Mouse (Mus musculus) B cell, adult 2 months (primary cell): ENCODE data around the gene Pla2g3.

Experiments used
- DNase-seq, 2 experiments: peaks; one replicate each; pipeline ENCODE4 v3.0.0; 2022

Gene Pla2g3

DNA sequence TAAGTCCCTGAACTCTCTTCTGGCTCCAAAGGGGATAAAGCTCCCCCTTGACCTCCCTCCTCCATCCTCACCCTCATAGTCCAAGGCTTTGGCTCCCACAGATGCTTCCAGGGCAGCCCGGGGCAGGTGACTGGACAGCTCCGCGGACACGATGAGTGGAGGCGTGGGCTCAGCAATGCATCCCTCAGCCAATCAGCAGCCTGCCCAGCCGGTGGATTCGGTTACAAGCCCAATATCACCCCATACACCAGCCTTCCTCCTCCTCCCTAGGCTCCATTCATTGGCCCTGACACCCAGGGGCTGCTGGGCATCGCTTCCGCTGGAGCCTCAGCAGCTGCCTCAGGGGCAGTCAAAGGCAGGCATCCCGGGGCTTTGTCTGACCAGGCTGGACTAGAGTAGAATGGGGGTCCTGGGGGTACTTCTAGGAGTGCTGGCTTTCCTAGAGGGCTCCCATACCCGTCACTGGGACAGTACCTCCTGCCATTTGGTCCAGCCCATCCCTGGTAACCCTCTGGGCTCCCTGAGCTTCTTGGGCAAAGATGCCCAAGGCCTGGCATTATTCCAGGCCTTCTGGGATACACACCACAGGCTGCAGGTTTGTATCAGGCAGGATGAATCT lies at the start of gene Pla2g3:
Pla2g3 (plus strand) TSS at position 333 of the 619 bp plus-strand sequence.
- no peak for DNase-seq

DNA sequence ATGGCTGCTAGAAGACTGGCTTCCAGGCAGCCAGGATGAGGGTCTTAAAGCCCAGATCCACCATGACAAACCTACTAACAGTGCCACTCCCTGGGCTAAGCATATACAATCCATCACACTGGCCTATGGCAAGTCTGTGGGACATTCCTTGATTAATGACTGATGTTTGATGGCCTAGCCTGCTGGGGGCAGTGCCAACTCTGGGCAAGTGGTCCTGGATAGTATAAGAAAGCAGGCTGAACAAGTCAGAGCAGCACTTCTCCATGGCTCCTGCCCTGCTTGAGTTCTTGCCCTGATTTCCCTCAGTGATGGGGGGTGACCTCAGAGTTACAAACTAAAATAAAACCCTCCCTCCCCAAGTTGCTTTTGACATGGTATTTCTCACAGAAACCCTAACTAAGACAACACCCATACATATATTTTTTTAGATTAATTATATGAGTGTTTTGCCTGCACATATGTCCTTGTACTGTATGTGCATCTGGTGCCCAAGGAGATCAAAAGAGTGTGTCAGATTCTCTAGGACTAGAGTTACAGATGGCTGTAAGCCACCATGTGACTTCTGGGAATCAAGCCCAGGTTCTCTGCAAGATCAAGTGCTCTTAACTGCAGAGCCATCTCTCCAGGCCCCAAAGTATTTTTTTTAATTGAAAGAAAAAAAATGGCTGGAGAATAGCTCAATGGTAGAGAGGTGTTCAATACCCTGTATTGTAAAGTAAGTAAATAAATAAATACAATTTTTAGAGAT lies 46.2 kb upstream of the Pla2g3 start:
- no peak for DNase-seq

DNA sequence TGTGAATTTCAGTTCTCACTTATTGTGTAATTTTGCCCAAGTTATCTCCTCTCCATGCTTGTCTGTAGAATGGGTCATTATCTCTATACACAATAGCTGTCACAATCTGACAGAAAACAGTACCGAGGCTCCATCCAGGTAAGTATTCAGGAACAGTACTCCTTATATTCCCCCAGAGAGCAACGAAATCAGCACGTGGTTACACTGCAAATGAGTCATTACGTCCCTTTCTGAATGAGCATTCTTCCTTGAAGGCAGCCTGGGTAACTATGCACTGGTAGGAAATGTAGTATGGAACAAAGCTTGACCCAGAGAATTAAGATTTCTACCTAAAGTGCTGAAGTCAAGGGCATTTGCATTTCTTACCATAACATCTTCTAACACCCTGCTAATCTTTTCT lies 45.4 kb upstream of the Pla2g3 start:
- DNase-seq = no peak

DNA sequence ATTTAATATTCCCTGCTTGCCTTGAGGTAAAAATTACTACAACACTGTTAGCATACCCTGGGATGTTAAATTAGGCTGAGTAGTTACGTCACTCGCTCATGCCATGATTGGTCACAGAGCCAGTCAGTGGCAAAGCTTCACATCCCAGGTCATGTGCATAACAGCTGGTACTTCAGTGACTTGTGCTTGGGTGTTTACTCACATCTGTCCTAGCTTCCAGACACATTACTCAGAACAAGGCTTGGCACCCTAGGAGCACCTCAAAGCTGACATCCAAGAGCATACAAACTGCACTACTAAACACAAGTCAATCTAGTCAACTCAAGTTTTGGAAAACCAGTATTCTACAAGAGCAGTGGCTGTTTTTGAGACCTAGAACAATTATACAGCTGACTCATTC lies 45.0 kb upstream of the Pla2g3 start:
- no peak for DNase-seq

DNA sequence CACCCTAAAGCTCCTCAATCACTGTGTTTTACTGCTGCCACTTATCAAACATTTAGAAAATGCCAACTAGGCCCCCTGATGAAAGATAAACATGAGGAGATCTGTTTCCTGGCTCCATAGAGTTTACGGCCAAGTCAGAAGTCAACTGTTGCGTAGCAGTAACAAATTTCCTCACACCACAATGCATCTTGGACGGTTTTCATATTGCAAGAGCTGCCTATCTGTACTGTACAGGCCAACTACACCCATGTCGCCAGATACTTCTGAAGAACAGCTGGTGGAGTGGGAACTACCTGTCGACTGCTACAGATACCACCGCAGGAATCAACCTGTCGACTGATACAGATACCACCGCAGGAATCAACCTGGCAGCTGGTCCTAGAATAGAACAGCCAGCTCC lies 43.2 kb upstream of the Pla2g3 start:
- DNase-seq = no peak

DNA sequence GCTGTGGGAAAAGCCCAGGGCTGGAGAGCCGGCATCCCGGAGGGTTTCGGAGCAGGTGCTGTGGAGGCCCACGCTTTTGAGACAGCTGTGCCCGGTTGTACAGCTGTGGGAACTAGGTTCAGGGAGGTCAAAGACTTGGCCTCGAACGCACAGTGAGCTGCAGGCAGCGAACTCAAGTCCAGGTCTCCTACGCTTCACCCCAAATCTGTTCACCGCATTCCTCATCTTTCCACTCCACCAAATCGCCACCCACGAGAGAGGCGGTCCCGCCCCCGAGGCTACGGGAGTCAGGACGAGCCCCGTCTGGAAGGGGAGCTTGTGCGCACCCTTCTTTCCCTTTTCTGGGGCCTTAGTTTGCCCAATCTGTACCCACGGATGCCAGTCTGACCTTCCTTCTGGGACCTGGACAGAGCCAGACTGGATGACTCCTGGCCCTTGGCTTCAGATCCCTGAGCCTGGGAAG lies 36.4 kb upstream of the Pla2g3 start:
- DNase-seq = peak in 1 of 2 experiments; percentile 50

DNA sequence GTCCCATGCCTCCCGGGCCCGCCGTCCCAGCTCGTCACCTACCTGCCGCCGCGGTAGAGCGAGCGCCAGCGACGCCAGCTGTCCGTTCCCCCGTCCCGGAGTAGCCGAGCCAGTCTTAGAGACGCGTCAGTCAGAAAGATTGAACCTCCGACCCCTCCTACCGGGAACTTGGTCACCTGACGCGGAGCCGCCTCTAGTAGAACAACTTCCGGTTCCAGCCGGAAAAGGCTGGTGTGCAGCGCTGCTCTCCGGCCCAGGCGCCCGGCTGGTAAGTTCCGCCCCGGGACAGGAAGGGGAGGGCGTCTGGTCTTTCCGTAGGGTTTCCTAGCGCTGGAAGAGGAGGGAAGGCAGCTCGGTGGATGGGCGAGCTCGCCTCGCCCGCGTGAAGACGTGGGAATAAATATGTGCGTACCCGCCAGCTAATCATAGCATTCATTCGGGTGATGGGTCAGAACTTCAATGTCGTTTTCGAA lies 35.9 kb upstream of the Pla2g3 start, which contains the start of gene Rnf185:
Rnf185 (minus strand) TSS at position 197 of the 473 bp plus-strand sequence.
- peak; percentile 90 to 91 for DNase-seq

DNA sequence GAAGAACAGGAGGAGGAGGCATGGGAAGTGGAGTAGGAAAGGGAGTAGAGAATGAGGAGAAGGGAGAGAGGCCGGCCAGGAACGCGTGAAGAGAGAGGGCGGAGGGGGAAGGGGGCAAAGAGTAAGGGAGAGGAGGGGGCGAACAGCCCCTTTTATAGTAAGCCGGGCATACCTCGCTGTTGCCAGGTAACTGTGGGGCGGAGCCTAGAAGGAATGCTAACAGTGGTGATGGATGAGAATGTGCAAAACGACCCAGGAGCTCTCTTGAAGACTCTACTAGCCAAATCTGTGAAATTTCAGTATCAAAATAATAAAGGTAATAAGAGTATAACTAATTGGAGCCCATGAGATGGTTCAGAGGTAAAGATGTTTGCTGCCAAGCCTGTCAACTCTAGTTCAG lies 35.3 kb upstream of the Pla2g3 start:
- DNase-seq = peak; percentile 30 to 40

DNA sequence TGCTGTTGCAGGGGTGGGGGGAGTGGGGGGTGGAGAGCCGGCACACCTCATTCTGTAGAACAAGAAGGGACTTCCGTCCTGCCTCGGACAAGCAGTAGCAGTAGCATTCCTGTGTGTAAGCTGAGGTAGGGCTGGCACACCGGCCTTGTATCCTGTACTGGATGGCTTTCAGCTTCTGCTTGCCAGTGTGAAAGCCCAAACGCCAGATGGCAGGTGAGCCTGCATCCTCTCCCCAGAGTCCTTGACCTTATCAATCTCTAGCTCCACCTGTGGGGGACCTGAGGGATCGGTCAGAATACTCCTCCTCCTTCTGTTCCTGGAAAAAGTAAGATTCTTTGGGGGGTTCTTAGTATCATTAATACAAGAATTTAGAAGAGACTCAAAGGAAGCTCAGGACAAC lies 34.6 kb upstream of the Pla2g3 start:
- peak in 1 of 2 experiments; percentile 10 for DNase-seq

DNA sequence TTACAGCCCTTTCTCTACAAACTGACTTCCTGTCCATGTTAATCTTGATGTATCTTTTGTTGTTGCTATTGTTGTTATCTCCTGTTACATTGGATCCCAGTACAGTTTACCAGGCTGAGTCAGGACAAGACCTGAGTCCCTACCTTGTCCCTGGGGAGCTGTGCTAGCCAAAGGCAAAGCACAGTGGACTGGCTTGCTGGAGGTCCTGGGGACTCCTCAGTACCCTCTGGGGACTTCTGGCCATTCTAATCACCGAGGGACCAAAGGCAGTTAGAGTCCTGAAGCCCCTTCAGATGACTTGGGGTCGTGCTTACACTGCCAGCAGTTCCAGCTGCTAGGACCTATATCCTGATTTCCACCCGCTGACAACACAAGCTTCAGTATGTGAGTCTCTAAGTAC lies 33.6 kb upstream of the Pla2g3 start:
- DNase-seq = no peak

DNA sequence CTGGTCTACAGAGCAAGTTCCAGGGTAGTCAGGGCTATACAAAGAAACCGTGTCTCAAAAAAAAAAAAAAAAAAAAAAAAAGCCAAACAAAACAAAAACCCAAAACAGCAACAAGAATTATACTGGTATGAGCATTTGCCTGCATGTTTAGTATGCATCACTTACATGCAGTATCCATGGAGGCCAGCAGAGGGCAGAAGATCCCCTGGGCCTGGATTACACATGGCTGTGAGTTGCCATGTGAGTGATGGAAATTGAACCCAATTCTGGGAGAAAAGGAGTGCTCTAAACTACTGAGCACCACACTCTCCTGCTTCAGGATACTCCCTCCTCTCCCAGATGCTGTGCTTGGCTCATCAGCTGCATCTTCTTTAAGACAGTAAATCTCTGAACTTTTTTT lies 31.7 kb upstream of the Pla2g3 start:
- DNase-seq = peak; percentile 79 to 84

DNA sequence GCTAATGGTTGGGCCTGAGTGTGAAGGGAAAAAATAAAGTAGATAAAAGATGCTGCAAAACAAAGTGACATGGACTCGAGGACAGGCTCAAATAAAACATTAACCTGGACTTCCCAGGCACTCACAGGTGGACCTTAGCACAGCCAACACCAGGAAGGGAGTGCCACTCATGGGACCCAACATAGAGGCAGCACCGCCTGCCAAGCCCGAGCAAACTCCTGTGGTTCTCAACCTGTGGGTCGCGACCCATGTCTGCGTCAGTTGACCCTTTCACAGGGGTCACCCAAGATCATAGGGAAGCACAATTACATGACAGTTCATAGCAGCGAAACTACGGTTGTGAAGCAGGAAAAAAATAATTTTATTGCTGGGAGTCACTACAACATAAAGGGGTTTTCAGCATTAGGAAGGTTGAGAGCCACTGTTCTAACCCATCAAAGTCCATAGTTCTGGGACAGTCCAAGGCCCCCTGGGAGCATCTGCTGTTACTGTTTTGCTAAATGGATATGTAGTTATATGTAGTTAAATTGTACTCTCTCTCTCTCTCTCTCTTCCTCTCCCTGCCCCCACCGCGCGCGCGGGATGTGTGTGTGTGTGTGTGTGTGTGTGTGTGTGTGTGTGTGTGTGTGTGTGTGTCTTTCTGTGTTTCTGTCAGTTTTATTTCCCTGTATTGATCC lies 29.5 kb upstream of the Pla2g3 start:
- no peak for DNase-seq

DNA sequence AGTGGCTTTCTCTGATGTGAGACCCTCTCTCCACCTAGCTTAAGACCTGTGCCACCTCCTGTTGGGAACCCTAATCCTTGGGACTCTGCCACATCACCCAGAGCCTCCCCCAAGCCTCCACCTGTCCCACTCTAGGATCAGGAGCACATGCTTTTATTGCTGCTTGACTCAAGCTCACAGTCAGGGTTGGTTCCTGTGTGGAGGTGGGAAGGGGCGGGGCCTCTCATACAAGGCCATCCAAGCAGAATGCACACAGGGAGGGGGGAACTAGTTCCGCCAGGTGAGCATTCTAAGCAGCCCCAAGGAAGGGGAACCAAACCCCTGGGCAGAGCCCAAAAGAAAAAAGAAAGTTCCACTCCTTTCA lies 29.0 kb upstream of the Pla2g3 start:
- no peak for DNase-seq

DNA sequence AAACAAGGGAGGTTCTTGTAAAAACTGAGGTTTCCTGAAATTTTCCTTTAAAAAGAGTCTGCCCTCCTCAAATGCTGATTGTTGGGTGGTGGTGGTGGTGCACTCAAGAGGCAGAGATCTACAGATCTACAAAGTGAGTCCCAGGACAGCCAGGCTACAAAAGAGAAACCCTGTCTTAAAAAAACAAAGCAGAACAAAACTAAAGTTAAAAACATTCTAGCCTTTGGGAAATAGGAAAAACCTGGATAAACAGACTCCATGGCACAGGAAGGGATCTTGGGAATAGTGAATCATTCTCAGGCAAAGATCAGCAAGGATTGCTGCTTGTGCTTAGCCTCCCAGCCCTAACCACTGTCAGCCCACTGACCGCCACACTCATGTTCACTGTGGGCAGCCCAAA lies 25.2 kb upstream of the Pla2g3 start:
- DNase-seq = no peak

DNA sequence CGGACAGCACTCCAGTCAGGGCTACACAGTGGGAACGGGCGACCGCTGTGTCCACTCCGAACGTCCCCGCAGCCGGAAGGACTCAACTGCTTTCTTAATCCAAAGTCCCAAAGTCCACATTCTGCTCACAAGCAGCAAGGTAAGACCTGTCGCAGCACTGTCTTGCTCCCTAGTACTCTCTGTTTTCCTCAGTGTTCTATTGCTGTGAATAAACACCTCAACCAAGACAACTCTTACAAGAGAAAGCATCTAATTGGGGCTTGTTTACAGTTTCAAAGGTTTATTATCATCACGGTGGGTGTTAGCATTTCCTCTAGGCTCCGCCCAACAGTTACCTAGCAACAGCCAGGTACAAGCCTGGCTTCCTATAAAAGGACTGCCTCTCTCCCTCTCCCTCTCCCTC lies 16.6 kb upstream of the Pla2g3 start:
- no peak for DNase-seq

DNA sequence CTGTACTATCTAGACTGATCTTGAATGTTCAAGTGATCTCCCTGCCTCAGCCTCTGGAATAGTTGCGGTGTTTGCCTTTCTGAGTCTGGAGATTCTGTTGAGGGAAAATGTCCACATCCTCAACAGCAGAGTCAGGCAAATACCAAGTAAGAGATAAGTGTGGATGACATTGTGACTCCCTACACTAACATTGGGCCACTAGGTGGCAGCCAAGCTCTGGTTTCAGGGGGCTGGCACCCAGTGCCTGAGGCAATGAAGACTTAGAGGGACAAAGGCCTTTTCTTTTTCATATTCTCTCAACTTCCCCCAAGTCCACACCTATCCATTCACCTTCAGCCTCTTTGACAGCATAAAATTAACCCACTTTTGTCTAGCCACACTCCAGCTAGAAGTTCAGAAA lies 15.6 kb upstream of the Pla2g3 start:
- peak; percentile 79 to 82 for DNase-seq

DNA sequence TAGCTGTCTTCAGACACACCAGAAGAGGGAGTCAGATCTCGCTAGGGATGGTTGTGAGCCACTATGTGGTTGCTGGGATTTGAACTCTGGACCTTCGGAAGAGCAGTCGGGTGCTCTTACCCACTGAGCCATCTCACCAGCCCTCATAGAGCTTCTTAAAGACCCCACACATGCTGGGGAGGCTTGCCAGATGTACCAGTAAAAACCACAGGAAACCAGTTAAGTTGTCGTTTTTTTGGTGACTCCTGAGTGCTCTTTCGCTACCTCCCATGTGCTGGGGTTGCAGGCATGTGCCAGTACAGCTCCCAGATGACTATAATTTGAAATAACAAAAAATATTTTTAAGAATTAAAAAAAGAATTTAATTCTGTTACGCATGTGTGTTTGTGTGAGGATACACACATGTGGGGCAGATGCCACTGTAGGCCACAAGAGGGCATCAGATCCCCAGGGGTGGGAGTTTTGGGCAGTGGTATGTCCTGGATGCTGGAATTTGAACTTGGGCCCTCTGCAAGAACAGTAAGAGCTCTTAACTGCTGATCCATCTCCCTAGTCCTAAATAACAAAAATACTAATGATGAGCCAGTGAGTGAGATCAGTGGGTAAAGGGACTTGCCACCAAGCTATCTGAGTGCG lies 13.5 kb upstream of the Pla2g3 start:
- peak; percentile 27 to 30 for DNase-seq

DNA sequence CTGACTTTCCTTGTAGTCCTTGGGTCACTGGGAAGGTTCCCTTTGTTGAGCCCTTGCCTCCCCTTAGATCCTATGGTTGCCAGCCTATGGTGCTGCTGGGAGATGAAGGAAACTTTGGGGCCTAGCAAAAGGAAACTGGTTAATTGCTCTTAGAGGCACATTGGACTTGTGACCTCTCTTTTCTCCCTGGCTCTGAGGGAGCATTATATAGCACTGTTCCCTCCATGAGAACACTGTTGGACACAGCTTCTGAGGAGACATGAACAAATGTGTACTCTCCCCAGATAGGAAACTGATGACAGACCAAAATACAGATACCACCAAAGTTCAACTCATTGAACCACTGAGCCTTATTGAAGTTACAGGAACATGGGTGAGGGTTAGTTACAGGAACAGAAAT lies 12.6 kb upstream of the Pla2g3 start:
- DNase-seq = no peak

DNA sequence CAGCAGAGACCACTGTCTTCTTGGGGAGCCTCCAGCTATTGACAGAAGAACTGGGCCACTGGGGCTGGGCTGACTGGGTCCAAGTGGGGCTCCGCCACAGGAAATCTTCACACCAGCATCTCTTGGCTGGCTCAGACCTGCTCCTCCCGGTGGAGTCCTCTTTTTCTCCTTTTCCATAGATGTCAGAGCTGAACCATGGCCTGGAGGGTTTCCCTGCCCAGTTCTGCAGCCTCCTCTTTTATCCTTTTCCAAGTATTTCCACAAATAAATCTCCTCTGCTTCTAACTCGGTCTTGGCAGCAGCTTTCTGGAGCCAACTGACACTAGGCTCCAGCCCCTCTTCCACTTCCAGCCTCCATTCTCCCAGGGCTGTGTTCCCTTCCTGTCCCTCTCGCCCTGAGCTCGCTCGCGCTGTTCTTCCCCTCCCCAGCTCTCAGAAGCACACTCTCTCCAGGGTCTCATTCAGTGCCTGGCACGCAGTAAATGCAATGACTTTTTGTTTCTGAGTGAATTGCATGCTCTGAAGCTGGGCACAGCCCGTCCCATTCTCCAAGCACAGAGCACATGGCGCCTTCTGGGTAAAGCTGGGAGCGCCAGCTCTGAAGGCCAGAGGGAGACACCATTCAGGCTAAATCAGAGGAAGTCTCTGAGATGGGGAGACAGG lies 4.0 kb upstream of the Pla2g3 start:
- DNase-seq = no peak

DNA sequence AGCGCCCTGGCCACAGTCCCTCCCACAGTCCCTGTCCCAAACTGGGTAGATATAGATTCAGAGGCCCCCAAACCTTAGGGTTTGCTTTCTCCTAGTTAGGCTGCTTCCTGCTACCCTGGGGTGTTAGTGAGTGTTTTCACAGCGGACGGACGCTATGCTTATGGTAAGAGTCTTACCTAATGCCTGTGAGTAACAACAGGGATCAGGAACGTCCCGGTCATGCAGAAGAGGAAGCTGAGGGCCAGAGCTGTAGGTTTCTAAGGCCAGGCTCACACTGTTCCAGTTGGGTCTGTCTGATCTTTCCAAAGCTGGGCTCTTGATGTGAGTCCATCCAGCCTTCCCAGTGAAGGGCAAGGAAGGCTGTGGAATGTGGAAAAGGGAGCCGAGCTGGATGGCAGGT lies 1.7 kb upstream of the Pla2g3 start:
- DNase-seq = no peak

DNA sequence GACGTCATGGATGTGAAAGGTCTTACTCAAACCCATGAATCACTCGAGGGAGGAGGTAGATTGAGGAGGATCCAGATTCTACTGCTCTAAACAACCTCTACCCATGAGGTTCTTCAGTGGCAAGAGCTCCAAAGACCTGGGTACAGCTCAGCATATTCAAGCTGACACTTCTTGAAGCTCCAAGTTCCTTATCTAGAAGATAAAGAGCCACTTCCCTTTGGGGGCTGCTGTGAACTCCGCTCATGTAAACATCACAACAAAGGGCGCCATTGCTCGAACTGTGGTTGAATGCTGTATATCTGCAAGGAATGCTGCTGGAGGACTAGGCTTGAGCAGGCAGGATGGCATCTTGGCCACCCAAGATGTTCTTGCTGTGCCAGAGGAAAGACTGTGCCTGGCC lies 952 bp downstream of the Pla2g3 start:
- no peak for DNase-seq

DNA sequence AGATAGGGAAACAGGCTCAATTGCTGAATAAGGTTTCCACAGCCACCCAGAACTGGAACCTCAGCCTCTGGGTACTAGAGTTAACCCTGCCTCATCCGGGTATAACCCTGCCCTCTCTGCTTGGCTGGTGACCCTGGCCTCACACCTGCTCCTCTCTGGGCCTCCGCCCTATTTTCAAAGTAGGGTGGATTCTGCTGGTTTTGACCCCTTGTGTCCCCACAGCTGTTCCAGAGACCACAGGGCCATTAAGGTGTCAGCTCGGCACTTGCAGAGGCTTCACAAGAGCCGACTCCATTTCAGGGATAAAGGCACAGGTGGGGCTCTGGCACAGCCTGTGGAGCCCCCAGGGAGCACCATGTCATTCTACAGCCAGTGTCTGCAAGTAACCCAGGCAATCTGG lies 4.7 kb downstream of the Pla2g3 start:
- DNase-seq = no peak

DNA sequence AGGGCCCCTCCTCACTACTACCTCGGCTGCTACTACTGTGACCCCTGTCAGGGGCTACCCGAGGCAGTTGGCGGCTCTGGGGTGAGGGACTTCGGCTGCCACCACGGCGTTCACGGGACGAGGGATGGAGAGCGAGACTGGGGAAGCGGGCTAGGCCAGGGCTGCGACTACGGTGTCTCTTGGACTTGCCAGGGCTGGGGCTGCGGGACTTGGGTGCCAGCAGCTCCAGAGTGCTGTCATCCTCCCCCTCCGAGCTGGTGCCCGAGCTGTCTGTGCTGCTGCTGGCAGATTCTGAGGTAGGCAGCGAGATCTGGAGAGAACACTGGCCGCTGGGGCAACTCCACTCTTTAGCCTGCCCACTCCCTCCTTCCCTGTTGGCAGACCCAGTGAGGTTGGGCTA lies 6.8 kb downstream of the Pla2g3 start:
- DNase-seq = no peak
